Mouse (Mus musculus): ENCODE results near the gene Jade2.

DNA sequence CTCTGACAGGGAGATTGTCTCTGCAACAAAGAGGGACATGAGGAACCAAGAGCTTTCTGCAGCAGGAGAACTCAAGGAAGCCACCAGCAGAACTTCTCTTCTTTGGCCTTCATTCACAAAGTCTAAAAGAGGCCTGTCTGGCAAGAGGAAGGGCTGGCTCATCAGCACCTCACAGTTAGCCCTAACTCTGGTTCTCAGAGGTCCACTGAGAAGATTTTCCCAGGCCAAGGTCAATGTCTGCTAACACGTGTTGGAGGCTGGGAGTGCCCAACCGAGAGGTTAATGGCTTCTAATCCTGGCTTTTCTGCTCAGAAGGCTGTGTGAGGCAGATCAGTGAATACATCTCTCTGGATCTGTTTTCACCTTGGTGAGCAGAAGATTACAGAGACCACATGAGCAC is 2.1 kb upstream of the Jade2 start:
- no peak for TF ChIP-seq POLR2A (IDR thresholded peaks at IDR 0.05; ENCODE audit: extremely low read depth, insufficient read depth, low read length)
- no peak for TF ChIP-seq CTCF (IDR thresholded peaks at IDR 0.05; ENCODE audit: extremely low read depth, insufficient read depth, low read length)
